Mouse (Mus musculus) heart, adult 2 months (tissue): ENCODE data around the gene Osbpl10. TPM values are rescaled to one million over a fixed set of nuclear protein-coding genes. Genes with fewer than 3 reads are reported as not detected.

ENCODE experiments used
- DNase-seq, 2 experiments: peaks; one replicate each; pipeline ENCODE4 v3.0.0; 2021
- H3K27ac ChIP-seq: fragments of 200-600 bp; 2 replicates; pipeline ENCODE4 v1.8.1; 2022
- H3K27me3 ChIP-seq: fragments of 200-500 bp; 2 replicates; pipeline ENCODE4 v1.6.1; 2012; ENCODE audit warnings: mild to moderate bottlenecking, low read length, inconsistent platforms, mixed read lengths; ENCODE audit not compliant: control insufficient read depth, insufficient read depth
- H3K36me3 ChIP-seq: fragments of 200-500 bp; 2 replicates; pipeline ENCODE4 v1.6.1; 2012; ENCODE audit warnings: low read length, inconsistent platforms; ENCODE audit not compliant: control insufficient read depth, insufficient read depth
- H3K4me1 ChIP-seq: fragments of 200-500 bp; 2 replicates; pipeline ENCODE4 v1.6.1; 2011; ENCODE audit warnings: low read length; ENCODE audit not compliant: control insufficient read depth, insufficient read depth
- H3K4me3 ChIP-seq: fragments of 200-600 bp; 2 replicates; pipeline ENCODE4 v1.8.1; 2022
- H3K79me2 ChIP-seq: fragments of 200-500 bp; replicated peaks from 2 replicates; pipeline ENCODE4 v1.6.1; 2012; ENCODE audit warnings: mild to moderate bottlenecking, inconsistent platforms, low read length, moderate library complexity, mixed read lengths; ENCODE audit not compliant: control insufficient read depth, insufficient read depth
- H3K9ac ChIP-seq: fragments of 200-500 bp; 2 replicates; pipeline ENCODE4 v1.6.1; 2012; ENCODE audit warnings: low read depth, mild to moderate bottlenecking, control low read depth, inconsistent platforms, low read length, mixed read lengths
- CTCF ChIP-seq: fragments of 200-600 bp; IDR thresholded peaks from 2 replicates; pipeline ENCODE4 v1.8.1; 2022; ENCODE audit warnings: antibody characterized with exemption, mild to moderate bottlenecking, moderate library complexity
- EP300 ChIP-seq: fragments of 200-500 bp; IDR thresholded peaks from 2 replicates; pipeline ENCODE4 v1.6.1; 2011; ENCODE audit warnings: low read depth, low read length, control low read depth; ENCODE audit not compliant: insufficient read depth
- POLR2A ChIP-seq: fragments of 200-500 bp; IDR thresholded peaks from 2 replicates; pipeline ENCODE4 v1.6.1; 2011; ENCODE audit warnings: mild to moderate bottlenecking, low read depth, low read length, control low read depth; ENCODE audit not compliant: insufficient read depth
- WGBS: fragments of 180-500 bp; shearing (Covaris S2); methylation state at CpG from one replicate; pipeline ENCODE4 v1.1.7; 2018; 5-methylcytosine and 5-hydroxymethylcytosine counted together
- intact Hi-C: fragments of 180-260 bp; cut with DNase I; formaldehyde crosslinking; loops from one replicate; pipeline ENCODE4 v1.15.1; 2025
- polyA plus RNA-seq: library from polyadenylated mRNA; depleted of rRNA; stranded (reverse); fragments of >200 nt; gene quantifications from 2 replicates; pipeline ENCODE4 v1.2.3, GENCODE M21; 2012
- total RNA-seq, 2 experiments: library from RNA; stranded (reverse); gene quantifications; 2 replicates each; pipeline ENCODE4 v1.2.3; 2021

Gene Osbpl10
- total and polyA plus RNA-seq, 3 experiments, result 1.4 to 3.4 (median 2.0) TPM

DNA sequence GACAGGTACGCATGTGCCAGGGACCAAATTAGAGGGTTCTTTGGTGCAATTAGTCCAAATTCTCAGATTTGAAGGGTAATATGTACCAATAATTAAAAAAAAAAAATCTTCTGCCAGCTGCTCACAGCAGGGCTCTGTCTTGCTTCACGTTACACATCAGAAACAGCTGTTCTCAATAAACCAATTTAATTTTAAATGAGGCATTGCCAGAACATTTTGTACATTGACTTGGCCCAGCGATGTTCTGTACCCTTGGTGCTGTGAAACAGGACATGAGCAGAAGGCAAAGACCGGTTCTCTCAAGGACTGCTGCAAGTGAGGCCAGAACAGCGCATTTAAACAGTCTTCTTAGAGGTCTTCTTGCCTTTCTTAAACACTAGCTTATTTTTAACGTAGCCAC, 265.3 kb downstream of the Osbpl10 start:
- Histone ChIP-seq H3K9ac (no peak overlapping the region), H3K4me1 (no peaks in the 10 kb centered on the region), H3K27me3 (no peaks in the 10 kb centered on the region), H3K79me2 (no peaks in the 10 kb centered on the region), H3K4me3 (no peak overlapping the region), H3K27ac (no peak overlapping the region), H3K36me3 (no peaks in the 10 kb centered on the region)
- TF ChIP-seq CTCF (no peak), POLR2A (no peak), EP300 (no peak)
- DNase-seq, result no peak
- WGBS, result 90% methylated on average over 6 of the region's 6 CpGs
- intact Hi-C loops, result no loop called here

DNA sequence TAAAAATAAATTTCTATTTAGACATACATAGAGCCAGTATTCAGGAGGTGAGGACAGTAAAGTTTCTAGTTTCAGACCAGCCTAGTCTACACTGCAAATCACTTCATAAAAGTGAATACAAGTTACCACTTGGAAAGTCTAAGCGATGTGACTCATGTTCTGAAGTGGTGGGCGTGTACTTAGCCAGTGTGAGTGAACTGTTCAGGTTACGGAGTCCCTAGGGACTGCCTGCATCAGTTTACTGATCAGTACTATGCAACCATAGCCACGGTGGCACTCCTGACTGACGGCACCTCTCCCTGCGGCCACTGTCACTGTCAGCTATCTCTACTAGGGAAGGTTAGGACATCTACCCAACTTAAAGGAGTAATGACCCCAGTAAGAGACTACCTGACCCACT, 266.7 kb downstream of the Osbpl10 start:
- Histone ChIP-seq H3K4me3 (no peak overlapping the region), H3K36me3 (no peaks in the 10 kb centered on the region), H3K27me3 (no peaks in the 10 kb centered on the region), H3K4me1 (no peaks in the 10 kb centered on the region), H3K9ac (no peak overlapping the region), H3K27ac (no peak overlapping the region), H3K79me2 (no peaks in the 10 kb centered on the region)
- WGBS, result 80% methylated on average over 6 of the region's 6 CpGs
- no peak for TF ChIP-seq POLR2A
- TF ChIP-seq EP300, result no peak
- no peak for TF ChIP-seq CTCF
- intact Hi-C loops, result no loop called here
- no peak for DNase-seq

DNA sequence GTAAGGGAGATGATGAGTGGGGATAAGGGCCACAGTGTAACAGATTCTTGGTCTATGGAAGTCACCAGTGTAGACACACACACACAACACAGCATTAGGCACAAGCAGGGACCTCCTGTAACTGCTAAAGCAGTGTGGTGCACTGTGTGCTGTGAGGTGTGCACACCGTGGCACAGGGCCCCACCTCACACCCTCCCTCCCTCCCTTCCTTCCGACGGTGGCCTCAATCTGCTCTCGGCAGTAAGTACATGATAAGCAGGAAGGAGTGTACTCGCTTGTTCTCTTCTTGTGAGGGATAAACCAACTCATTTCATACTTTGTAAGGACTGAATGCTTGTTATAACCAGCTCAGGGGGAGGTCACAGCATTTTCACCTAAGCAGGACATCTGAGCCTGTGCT, 270.8 kb downstream of the Osbpl10 start:
- no peaks in the 10 kb centered on the region for H3K36me3 ChIP-seq

DNA sequence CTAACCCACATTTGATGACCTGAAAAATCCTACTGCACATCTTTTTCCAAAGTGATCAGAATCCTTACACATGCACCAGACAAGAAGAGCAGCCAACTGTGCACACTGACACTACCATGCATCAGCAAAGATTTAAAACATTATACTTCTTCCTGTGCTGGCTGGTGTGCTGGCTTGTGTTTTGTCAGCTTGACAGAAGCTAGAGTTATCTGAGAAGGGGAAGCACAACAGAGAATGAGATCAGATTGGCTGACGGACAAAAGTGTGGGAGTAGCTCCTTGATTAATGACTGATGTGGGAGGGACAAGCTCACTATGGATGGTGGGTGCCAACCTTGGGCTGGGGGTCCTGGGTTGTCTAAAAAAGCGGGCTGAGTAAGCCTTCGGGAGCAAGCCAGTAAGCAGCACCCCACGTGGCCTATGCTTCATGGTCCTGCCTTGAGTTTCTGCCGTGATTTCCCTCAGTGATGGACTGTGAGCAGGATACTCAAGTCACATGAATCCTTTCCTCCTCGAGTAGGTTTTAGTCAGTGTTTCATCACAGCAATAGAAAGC, 279.4 kb downstream of the Osbpl10 start:
- Histone ChIP-seq H3K9ac (no peak overlapping the region), H3K27me3 (no peaks in the 10 kb centered on the region), H3K27ac (no peak overlapping the region), H3K79me2 (no peaks in the 10 kb centered on the region), H3K4me3 (no peak overlapping the region), H3K36me3 (peaks cover 2% of the 10 kb centered on the region; the same call in 1 of the 2 replicates), H3K4me1 (no peaks in the 10 kb centered on the region)
- intact Hi-C loops, result no loop called here
- DNase-seq, result no peak
- WGBS, result 50% methylated on average over 6 of the region's 6 CpGs
- no peak for TF ChIP-seq EP300

More for the DNA sequence above, 270.8 kb downstream of the Osbpl10 start:
- Histone ChIP-seq H3K4me3 (no peak overlapping the region), H3K27ac (no peak overlapping the region), H3K9ac (no peak overlapping the region), H3K4me1 (no peaks in the 10 kb centered on the region), H3K27me3 (no peaks in the 10 kb centered on the region), H3K79me2 (no peaks in the 10 kb centered on the region)
- TF ChIP-seq POLR2A, result no peak
- no peak for TF ChIP-seq CTCF
- no peak for TF ChIP-seq EP300
- 30% methylated on average over 5 of the region's 5 CpGs for WGBS
- no peak for DNase-seq
- intact Hi-C loops, result no loop called here

DNA sequence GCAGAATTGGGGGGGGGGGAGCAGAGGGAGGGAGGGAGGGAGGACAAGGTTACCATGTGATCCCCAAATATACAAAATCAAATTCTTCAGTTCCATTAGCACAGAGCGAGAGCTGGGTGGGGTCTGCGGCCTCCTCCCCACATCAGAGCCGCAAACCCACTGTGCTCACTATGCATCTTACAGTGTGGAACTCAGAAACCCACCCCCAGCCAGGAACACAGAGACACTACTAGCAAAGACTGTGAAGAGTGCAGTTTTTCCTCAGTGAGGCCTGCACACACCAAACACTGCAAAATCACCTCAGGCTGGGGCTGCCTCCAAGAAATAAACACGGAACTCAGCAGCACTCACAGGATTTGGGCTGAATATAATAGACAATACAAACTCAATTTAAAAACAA, 281.5 kb downstream of the Osbpl10 start:
- H3K27me3 ChIP-seq, result no peaks in the 10 kb centered on the region
- no peaks in the 10 kb centered on the region for H3K79me2 ChIP-seq
- no peak overlapping the region for H3K27ac ChIP-seq
- no peaks in the 10 kb centered on the region for H3K4me1 ChIP-seq
- WGBS, result 91% methylated on average over 4 of the region's 4 CpGs
- TF ChIP-seq CTCF (no peak), EP300 (no peak), POLR2A (no peak)
- peaks cover 2% of the 10 kb centered on the region; the same call in 1 of the 2 replicates for H3K36me3 ChIP-seq
- intact Hi-C loops, result loop anchor here (5.0 kb wide), 1 partner anchor 173 kb away; no protein-coding TSS in a partner anchor
- no peak for DNase-seq
- H3K4me3 ChIP-seq, result no peak overlapping the region
- H3K9ac ChIP-seq, result no peak overlapping the region

DNA sequence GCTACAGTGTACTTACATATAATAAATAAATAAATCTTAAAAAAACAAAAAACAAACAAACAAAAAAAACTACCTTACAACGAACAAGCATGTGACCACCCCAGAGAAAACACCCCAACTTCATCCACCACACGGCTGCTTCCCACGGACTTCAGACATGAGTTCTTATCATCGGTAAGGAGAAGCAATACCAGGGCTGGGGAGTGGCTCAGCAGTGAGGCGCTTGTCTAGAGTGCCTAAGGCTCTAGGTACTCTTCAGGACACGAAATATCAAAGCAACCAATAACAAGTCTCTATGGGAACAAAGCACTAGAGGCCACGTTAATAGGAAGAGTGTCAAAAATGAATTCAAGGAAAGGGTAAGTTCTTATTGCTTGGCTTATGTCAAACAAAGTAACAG, 282.1 kb downstream of the Osbpl10 start:
- Histone ChIP-seq H3K36me3 (peaks cover 2% of the 10 kb centered on the region; the same call in 1 of the 2 replicates), H3K27me3 (no peaks in the 10 kb centered on the region), H3K27ac (no peak overlapping the region), H3K4me3 (no peak overlapping the region), H3K79me2 (no peaks in the 10 kb centered on the region), H3K9ac (no peak overlapping the region), H3K4me1 (no peaks in the 10 kb centered on the region)
- TF ChIP-seq POLR2A, result no peak
- no peak for TF ChIP-seq EP300
- no peak for TF ChIP-seq CTCF
- no peak for DNase-seq
- WGBS, result 85% methylated on average over 7 of the region's 7 CpGs
- intact Hi-C loops, result loop anchor here (5.0 kb wide), 1 partner anchor 173 kb away; no protein-coding TSS in a partner anchor
